Mouse (Mus musculus) limb, embryonic 12.5 days (tissue): ENCODE data around the gene Igfbp2. TPM values are rescaled to one million over a fixed set of nuclear protein-coding genes. Genes with fewer than 3 reads are reported as not detected.

Experiments used
- ATAC-seq: fragments of 200-750 bp; cut with Nextera tagmentation; 2 replicates; pipeline ENCODE4 v1.8.0; 2017; ENCODE audit warnings: low read depth, moderate TSS enrichment; ENCODE audit not compliant: insufficient number of reproducible peaks, insufficient read depth, low FRiP score, low TSS enrichment
- H3K27ac ChIP-seq: fragments of 300-500 bp; sonication (generic); 2 replicates; pipeline ENCODE4 v1.5.1; 2016; ENCODE audit warnings: mild to moderate bottlenecking, moderate library complexity
- H3K27me3 ChIP-seq: fragments of 300-500 bp; sonication (generic); 2 replicates; pipeline ENCODE4 v1.6.1; 2016; ENCODE audit warnings: mild to moderate bottlenecking, moderate library complexity
- H3K36me3 ChIP-seq: fragments of 300-500 bp; sonication (generic); 2 replicates; pipeline ENCODE4 v1.6.1; 2016; ENCODE audit warnings: mild to moderate bottlenecking, moderate library complexity
- H3K4me1 ChIP-seq: fragments of 300-500 bp; sonication (generic); replicated peaks from 2 replicates; pipeline ENCODE4 v1.6.1; 2016
- H3K4me2 ChIP-seq: fragments of 300-500 bp; sonication (generic); 2 replicates; pipeline ENCODE4 v1.6.1; 2016; ENCODE audit warnings: mild to moderate bottlenecking, moderate library complexity
- H3K4me3 ChIP-seq: fragments of 300-500 bp; sonication (generic); replicated peaks from 2 replicates; pipeline ENCODE4 v1.5.1; 2016; ENCODE audit warnings: mild to moderate bottlenecking
- H3K9ac ChIP-seq: fragments of 300-500 bp; sonication (generic); replicated peaks from 2 replicates; pipeline ENCODE4 v1.6.1; 2016; ENCODE audit warnings: mild to moderate bottlenecking, moderate library complexity
- H3K9me3 ChIP-seq: fragments of 300-500 bp; sonication (generic); 2 replicates; pipeline ENCODE4 v1.6.1; 2016; ENCODE audit warnings: mild to moderate bottlenecking, moderate library complexity
- WGBS: fragments of 180-500 bp; shearing (Covaris S2); methylation state at CpG from one replicate; pipeline ENCODE4 v1.1.7; 2016; 5-methylcytosine and 5-hydroxymethylcytosine counted together
- polyA plus RNA-seq: library from polyadenylated mRNA; unstranded; fragments of >200 nt; fragmentation: Nextera tagmentation; extraction: Ambion mirVana; gene quantifications from 2 replicates; pipeline ENCODE4 v1.2.1, GENCODE M21; 2016

Gene Igfbp2
- polyA plus RNA-seq, 1 experiment from 2014 or later, result 319 TPM

GRCm38 (mm10) chr1:72873511-72874286, 49.4 kb downstream of the Igfbp2 start:
- H3K27ac ChIP-seq, result peak overlapping the region; percentile 87
- under 1% methylated on average over 43 of the region's 43 CpGs for WGBS
- peak overlapping the region; percentile 93 for H3K4me2 ChIP-seq
- H3K36me3 ChIP-seq, result no peaks in the 10 kb centered on the region
- H3K27me3 ChIP-seq, result peaks cover 40% of the 10 kb centered on the region
- H3K9ac ChIP-seq, result peak overlapping the region; percentile 87
- H3K4me1 ChIP-seq, result peaks cover 73% of the 10 kb centered on the region
- H3K4me3 ChIP-seq, result peak overlapping the region; percentile 72
- ATAC-seq, result no peak
- no peaks in the 10 kb centered on the region for H3K9me3 ChIP-seq

GRCm38 (mm10) chr1:72874287-72875211, 50.2 kb downstream of the Igfbp2 start, which contains the start of gene Igfbp5:
Gene Igfbp5, minus strand, starts transcription at chr1:72874884.
- 1% methylated on average over 38 of the region's 38 CpGs for WGBS
- H3K36me3 ChIP-seq, result no peaks in the 10 kb centered on the region
- peaks cover 71% of the 10 kb centered on the region for H3K4me1 ChIP-seq
- H3K27ac ChIP-seq, result peak within 1 kb of the TSS; percentile 87
- ATAC-seq, result peak; percentile 67
- H3K27me3 ChIP-seq, result peaks cover 40% of the 10 kb centered on the region
- H3K4me2 ChIP-seq, result peak within 1 kb of the TSS; percentile 93
- no peaks in the 10 kb centered on the region for H3K9me3 ChIP-seq
- H3K4me3 ChIP-seq, result peak within 1 kb of the TSS; percentile 72
- peak within 1 kb of the TSS; percentile 87 for H3K9ac ChIP-seq

- Histone ChIP-seq H3K4me2 (peak overlapping the region; percentile 93), H3K36me3 (no peaks in the 10 kb centered on the region), H3K9ac (0 out of 2 replicates have a peak overlapping the region, but pooled peaks have one; percentile 87), H3K27ac (0 out of 2 replicates have a peak overlapping the region, but pooled peaks have one; percentile 35), H3K4me3 (peak overlapping the region; percentile 72; the same call in 1 of the 2 replicates), H3K27me3 (peaks cover 40% of the 10 kb centered on the region), H3K4me1 (peaks cover 60% of the 10 kb centered on the region), H3K9me3 (no peaks in the 10 kb centered on the region)
- 6% methylated on average over 3 of the region's 3 CpGs for WGBS
- no peak for ATAC-seq
These were observed 51.4 kb downstream of the Igfbp2 start for GRCm38 (mm10) chr1:72875708-72876107.

- Histone ChIP-seq H3K27me3 (peaks cover 40% of the 10 kb centered on the region), H3K4me3 (no peak overlapping the region), H3K9me3 (no peaks in the 10 kb centered on the region), H3K4me2 (peak overlapping the region; percentile 93; the same call in 1 of the 2 replicates), H3K9ac (no peak overlapping the region), H3K27ac (no peak overlapping the region), H3K36me3 (no peaks in the 10 kb centered on the region), H3K4me1 (peaks cover 57% of the 10 kb centered on the region)
- 41% methylated on average over 3 of the region's 3 CpGs for WGBS
- ATAC-seq, result no peak
These were observed 51.8 kb downstream of the Igfbp2 start for GRCm38 (mm10) chr1:72876111-72876510.

DNA sequence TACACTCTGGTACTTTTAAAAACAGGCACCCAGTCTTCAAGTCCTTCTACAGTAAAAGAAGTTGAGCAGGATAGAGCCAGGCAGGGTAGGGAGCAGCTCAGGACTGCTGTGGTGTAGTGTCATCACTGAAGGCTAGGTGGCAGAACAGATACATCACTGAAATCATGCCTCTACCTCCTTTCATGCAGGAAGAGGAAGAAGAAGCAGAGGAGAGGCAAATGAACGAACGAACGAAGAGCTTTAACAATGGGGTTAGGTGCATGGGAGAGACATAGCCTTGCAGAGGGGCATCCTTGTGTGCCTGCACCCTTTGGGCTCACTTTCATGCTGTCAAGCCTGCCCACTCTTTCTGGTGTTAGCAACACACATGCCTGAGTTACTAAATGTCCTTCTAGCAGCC, 53.6 kb downstream of the Igfbp2 start:
- WGBS, result 3% methylated on average over 3 of the region's 3 CpGs
- H3K4me1 ChIP-seq, result peaks cover 46% of the 10 kb centered on the region
- no peak overlapping the region for H3K4me3 ChIP-seq
- peak overlapping the region; percentile 70; the same call in 1 of the 2 replicates for H3K27ac ChIP-seq
- ATAC-seq, result no peak
- H3K4me2 ChIP-seq, result peak overlapping the region; percentile 47
- peaks cover 30% of the 10 kb centered on the region for H3K27me3 ChIP-seq
- H3K9me3 ChIP-seq, result no peaks in the 10 kb centered on the region
- H3K36me3 ChIP-seq, result no peaks in the 10 kb centered on the region
- H3K9ac ChIP-seq, result no peak overlapping the region

DNA sequence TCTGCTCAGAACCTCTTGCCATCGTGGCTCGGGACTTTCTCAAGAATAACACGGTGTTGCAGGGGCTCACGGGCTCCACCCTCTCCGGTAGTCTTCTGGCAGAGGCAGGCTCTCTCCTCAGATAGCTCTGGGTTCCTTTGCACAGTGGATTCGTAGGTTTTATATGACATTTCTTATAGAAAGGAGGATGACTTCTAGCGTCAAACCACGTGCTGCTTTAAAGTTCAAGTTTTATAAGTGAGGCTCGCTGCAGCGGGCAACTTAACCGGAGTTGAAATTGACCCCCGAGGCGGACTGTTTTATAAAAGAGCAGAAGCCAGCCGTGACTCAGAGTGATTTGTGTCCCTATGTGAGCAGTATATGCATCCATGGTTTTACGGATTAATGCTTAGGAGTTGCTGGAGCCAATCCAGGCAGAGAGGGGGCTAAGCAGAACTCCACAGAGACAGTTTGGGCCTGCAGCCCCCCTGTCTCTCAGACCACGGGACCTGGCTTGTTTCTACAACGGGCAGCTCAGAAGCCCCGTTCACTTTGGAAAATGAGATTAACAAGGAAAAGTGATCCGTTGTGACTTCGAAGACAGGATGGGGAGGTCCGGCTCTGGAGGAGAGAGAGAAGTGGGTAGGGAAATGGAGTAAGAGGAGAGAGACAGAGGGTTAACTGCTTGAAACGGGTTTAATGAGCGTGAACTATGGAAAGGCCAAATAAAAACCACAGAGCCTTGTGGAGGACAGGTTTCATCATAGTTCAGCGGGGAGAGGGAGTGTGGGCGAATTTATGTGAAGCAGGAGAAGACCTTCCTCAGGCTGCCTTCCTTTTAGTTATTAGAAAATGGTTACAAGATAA, 54.4 kb downstream of the Igfbp2 start:
- Histone ChIP-seq H3K27ac (peak overlapping the region; percentile 70), H3K9ac (no peak overlapping the region), H3K36me3 (no peaks in the 10 kb centered on the region), H3K4me3 (no peak overlapping the region), H3K9me3 (no peaks in the 10 kb centered on the region), H3K27me3 (peaks cover 22% of the 10 kb centered on the region), H3K4me2 (peak overlapping the region; percentile 47), H3K4me1 (peaks cover 40% of the 10 kb centered on the region)
- ATAC-seq, result peak; percentile 52; the same call in 1 of the 2 replicates
- WGBS, result 29% methylated on average over 25 of the region's 25 CpGs

DNA sequence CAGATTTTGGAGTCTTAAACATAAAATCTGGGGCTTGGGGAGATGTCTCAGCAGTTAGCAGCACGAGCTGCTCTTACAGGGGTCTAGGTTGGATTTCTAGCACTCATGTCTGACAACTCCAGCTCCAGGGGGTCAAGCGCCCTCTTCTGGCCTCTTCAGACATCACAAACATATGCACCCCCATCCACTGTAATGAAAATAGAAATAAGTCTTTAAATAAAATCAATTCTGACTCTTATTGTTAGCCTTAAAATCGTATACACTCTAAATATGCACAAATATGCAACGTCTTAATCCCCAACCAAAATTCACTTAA, 55.0 kb downstream of the Igfbp2 start:
- H3K36me3 ChIP-seq, result no peaks in the 10 kb centered on the region
- 52% methylated on average over 4 of the region's 4 CpGs for WGBS
- no peak for ATAC-seq
- no peaks in the 10 kb centered on the region for H3K9me3 ChIP-seq
- no peak overlapping the region for H3K9ac ChIP-seq
- H3K27me3 ChIP-seq, result peaks cover 16% of the 10 kb centered on the region
- H3K4me1 ChIP-seq, result peaks cover 37% of the 10 kb centered on the region
- no peak overlapping the region for H3K4me3 ChIP-seq
- H3K27ac ChIP-seq, result 0 out of 2 replicates have a peak overlapping the region, but pooled peaks have one; percentile 70
- peak overlapping the region; percentile 47 for H3K4me2 ChIP-seq

- Histone ChIP-seq H3K4me2 (no peak overlapping the region), H3K36me3 (no peaks in the 10 kb centered on the region), H3K4me3 (no peak overlapping the region), H3K27me3 (no peaks in the 10 kb centered on the region), H3K9ac (no peak overlapping the region), H3K9me3 (no peaks in the 10 kb centered on the region), H3K4me1 (no peaks in the 10 kb centered on the region), H3K27ac (no peak overlapping the region)
- no peak for ATAC-seq
- 78% methylated on average over 11 of the region's 11 CpGs for WGBS
These were observed 61.0 kb downstream of the Igfbp2 start for GRCm38 (mm10) chr1:72885111-72885818.

DNA sequence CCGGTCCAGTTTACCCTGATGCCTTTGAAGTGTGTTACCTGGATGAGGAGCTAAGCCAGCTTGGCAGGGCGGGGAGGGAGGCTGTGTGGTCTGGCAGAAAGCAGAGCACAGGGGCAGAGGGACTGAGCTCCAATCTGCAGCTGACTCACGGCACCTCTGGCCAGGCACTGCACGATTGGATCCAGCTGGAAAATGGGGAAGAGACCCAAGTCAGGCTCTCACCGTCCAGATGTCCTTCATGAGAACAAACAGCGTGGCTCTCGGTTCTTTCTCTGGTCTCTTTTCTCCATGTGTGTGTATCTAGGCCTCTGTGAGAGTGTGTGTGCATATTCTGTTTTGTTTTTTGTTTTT, 61.5 kb downstream of the Igfbp2 start:
- Histone ChIP-seq H3K4me1 (no peaks in the 10 kb centered on the region), H3K4me2 (no peak overlapping the region), H3K36me3 (no peaks in the 10 kb centered on the region), H3K27me3 (no peaks in the 10 kb centered on the region), H3K9ac (no peak overlapping the region), H3K4me3 (no peak overlapping the region), H3K9me3 (no peaks in the 10 kb centered on the region), H3K27ac (no peak overlapping the region)
- 49% methylated on average over 7 of the region's 7 CpGs for WGBS
- ATAC-seq, result no peak

GRCm38 (mm10) chr1:72887910-72888309, 63.6 kb downstream of the Igfbp2 start:
- ATAC-seq, result no peak
- Histone ChIP-seq H3K4me3 (no peak overlapping the region), H3K4me2 (no peak overlapping the region), H3K4me1 (no peaks in the 10 kb centered on the region), H3K36me3 (no peaks in the 10 kb centered on the region), H3K27ac (no peak overlapping the region), H3K27me3 (no peaks in the 10 kb centered on the region), H3K9ac (no peak overlapping the region), H3K9me3 (no peaks in the 10 kb centered on the region)
- 52% methylated on average over 1 of the region's 1 CpGs for WGBS
